Mouse (Mus musculus): ENCODE results near the gene Bend7. TPM values are rescaled to one million over a fixed set of nuclear protein-coding genes. Genes with fewer than 3 reads are reported as not detected.

The Bend7 gene
- total RNA-seq, 2 experiments from 2014 or later: 2.1 to 2.6 TPM

Other genes starting within 250 kb of the Bend7 start
- gene Prpf18, start 65.7 kb upstream of the Bend7 start, total RNA-seq (2021): 10 to 100 TPM; 35.9 to 41.2 TPM
- gene Sephs1, start 163.7 kb downstream of the Bend7 start, total RNA-seq (2021): 10 to 100 TPM; 16.3 to 16.8 TPM
- 100 to 1,000 TPM; 175 to 183 TPM for gene Phyh, start 201.2 kb downstream of the Bend7 start, total RNA-seq (2021)

Measured in gastrocnemius, postnatal 36 days (tissue).